Mouse (Mus musculus): ENCODE results near the gene Pacsin2. TPM values are rescaled to one million over a fixed set of nuclear protein-coding genes. Genes with fewer than 3 reads are reported as not detected.

The Pacsin2 gene
- total RNA-seq, 2 experiments from 2014 or later, result 97.4 to 102 TPM

- H3K4me3 ChIP-seq, result no peak overlapping the region
These were observed 30.1 kb upstream of the Pacsin2 start for GRCm38 (mm10) chr15:83494572-83494920.

GRCm38 (mm10) chr15:83493856-83494571 is 29.6 kb upstream of the Pacsin2 start:
- no peak for TF ChIP-seq CTCF (IDR thresholded peaks at IDR 0.05)
- no peak for DNase-seq (ENCODE audit: extremely low spot score in 1 of 2, low spot score in 2 of 2)
- no peak overlapping the region for H3K4me3 ChIP-seq
- no peak overlapping the region for H3K27ac ChIP-seq
- intact Hi-C loops (cut with DNase I), result no loop called here

More at GRCm38 (mm10) chr15:83494572-83494920, 30.1 kb upstream of the Pacsin2 start:
- H3K27ac ChIP-seq, result no peak overlapping the region
- DNase-seq (ENCODE audit: extremely low spot score in 1 of 2, low spot score in 2 of 2), result no peak
- intact Hi-C loops (cut with DNase I), result no loop called here
- no peak for TF ChIP-seq CTCF (IDR thresholded peaks at IDR 0.05)

- H3K4me3 ChIP-seq, result no peak overlapping the region
- no peak for TF ChIP-seq CTCF (IDR thresholded peaks at IDR 0.05)
- no peak overlapping the region for H3K27ac ChIP-seq
- intact Hi-C loops (cut with DNase I), result no loop called here
- no peak for DNase-seq (ENCODE audit: extremely low spot score in 1 of 2, low spot score in 2 of 2)
These were observed 27.5 kb upstream of the Pacsin2 start for GRCm38 (mm10) chr15:83491891-83492290.

GRCm38 (mm10) chr15:83489471-83489870 is 25.1 kb upstream of the Pacsin2 start:
- Histone ChIP-seq H3K27ac (no peak overlapping the region), H3K4me3 (no peak overlapping the region)
- no peak for TF ChIP-seq CTCF (IDR thresholded peaks at IDR 0.05)
- intact Hi-C loops (cut with DNase I), result no loop called here
- DNase-seq (ENCODE audit: extremely low spot score in 1 of 2, low spot score in 2 of 2), result no peak

- Histone ChIP-seq H3K4me3 (no peak overlapping the region), H3K27ac (no peak overlapping the region)
- DNase-seq (ENCODE audit: extremely low spot score in 1 of 2, low spot score in 2 of 2), result no peak
- intact Hi-C loops (cut with DNase I), result no loop called here
- no peak for TF ChIP-seq CTCF (IDR thresholded peaks at IDR 0.05)
These were observed 23.2 kb upstream of the Pacsin2 start for GRCm38 (mm10) chr15:83487477-83488115.

GRCm38 (mm10) chr15:83484311-83484710 is 19.9 kb upstream of the Pacsin2 start:
- Histone ChIP-seq H3K27ac (no peak overlapping the region), H3K4me3 (no peak overlapping the region)
- no peak for TF ChIP-seq CTCF (IDR thresholded peaks at IDR 0.05)
- intact Hi-C loops (cut with DNase I), result no loop called here
- no peak for DNase-seq (ENCODE audit: extremely low spot score in 1 of 2, low spot score in 2 of 2)

- intact Hi-C loops (cut with DNase I), result no loop called here
- Histone ChIP-seq H3K4me3 (no peak overlapping the region), H3K27ac (no peak overlapping the region)
- DNase-seq (ENCODE audit: extremely low spot score in 1 of 2, low spot score in 2 of 2), result no peak
- peak; percentile 39 for TF ChIP-seq CTCF (IDR thresholded peaks at IDR 0.05)
These were observed 19.1 kb upstream of the Pacsin2 start for GRCm38 (mm10) chr15:83483482-83483881.

- no peak for DNase-seq (ENCODE audit: extremely low spot score in 1 of 2, low spot score in 2 of 2)
- intact Hi-C loops (cut with DNase I), result no loop called here
- Histone ChIP-seq H3K4me3 (no peak overlapping the region), H3K27ac (no peak overlapping the region)
- no peak for TF ChIP-seq CTCF (IDR thresholded peaks at IDR 0.05)
These were observed 18.3 kb upstream of the Pacsin2 start for GRCm38 (mm10) chr15:83482645-83483224.

- no peak overlapping the region for H3K27ac ChIP-seq
- intact Hi-C loops (cut with DNase I), result no loop called here
- no peak for DNase-seq (ENCODE audit: extremely low spot score in 1 of 2, low spot score in 2 of 2)
- H3K4me3 ChIP-seq, result no peak overlapping the region
- TF ChIP-seq CTCF (IDR thresholded peaks at IDR 0.05), result no peak
These were observed 16.9 kb upstream of the Pacsin2 start for GRCm38 (mm10) chr15:83481236-83481780.

- Histone ChIP-seq H3K27ac (no peak overlapping the region), H3K4me3 (no peak overlapping the region)
- no peak for TF ChIP-seq CTCF (IDR thresholded peaks at IDR 0.05)
- intact Hi-C loops (cut with DNase I), result no loop called here
- no peak for DNase-seq (ENCODE audit: extremely low spot score in 1 of 2, low spot score in 2 of 2)
These were observed 15.4 kb upstream of the Pacsin2 start for GRCm38 (mm10) chr15:83479818-83480217.

GRCm38 (mm10) chr15:83478096-83478495 is 13.7 kb upstream of the Pacsin2 start:
- intact Hi-C loops (cut with DNase I), result no loop called here
- TF ChIP-seq CTCF (IDR thresholded peaks at IDR 0.05), result no peak
- H3K4me3 ChIP-seq, result no peak overlapping the region
- no peak for DNase-seq (ENCODE audit: extremely low spot score in 1 of 2, low spot score in 2 of 2)
- H3K27ac ChIP-seq, result no peak overlapping the region

GRCm38 (mm10) chr15:83476593-83477273 is 12.3 kb upstream of the Pacsin2 start:
- DNase-seq (ENCODE audit: extremely low spot score in 1 of 2, low spot score in 2 of 2), result no peak
- Histone ChIP-seq H3K4me3 (no peak overlapping the region), H3K27ac (no peak overlapping the region)
- no peak for TF ChIP-seq CTCF (IDR thresholded peaks at IDR 0.05)
- intact Hi-C loops (cut with DNase I), result no loop called here
